Mouse (Mus musculus) lung, embryonic 14.5 days (tissue): Measurements from ENCODE around the gene D6Wsu163e. TPM values are rescaled to one million over a fixed set of nuclear protein-coding genes. Genes with fewer than 3 reads are reported as not detected.
A peak's percentile ranks its signal among the peaks of the same experiment; 100 is the strongest.

Source experiments
- ATAC-seq: fragments of 200-750 bp; cut with Nextera tagmentation; 2 replicates; pipeline ENCODE4 v1.8.0; 2017; ENCODE audit warnings: mild to moderate bottlenecking, moderate TSS enrichment, moderate library complexity; ENCODE audit not compliant: insufficient read depth
- DNase-seq: peaks from one replicate; pipeline ENCODE4 v3.0.0-alpha.2; 2015
- H3K27ac ChIP-seq: fragments of 300-500 bp; sonication (generic); 2 replicates; pipeline ENCODE4 v1.5.1; 2014; ENCODE audit warnings: low read depth, mild to moderate bottlenecking, moderate library complexity
- H3K27me3 ChIP-seq: fragments of 300-500 bp; sonication (generic); 2 replicates; pipeline ENCODE4 v1.6.1; 2014; ENCODE audit warnings: low read length, control low read depth; ENCODE audit not compliant: insufficient read depth
- H3K36me3 ChIP-seq: fragments of 300-500 bp; sonication (generic); 2 replicates; pipeline ENCODE4 v1.6.1; 2014; ENCODE audit warnings: control low read depth; ENCODE audit not compliant: insufficient read depth
- H3K4me1 ChIP-seq: fragments of 300-500 bp; sonication (generic); 2 replicates; pipeline ENCODE4 v1.6.1; 2014; ENCODE audit warnings: antibody characterized with exemption, control low read depth; ENCODE audit not compliant: insufficient read depth
- H3K4me2 ChIP-seq: fragments of 300-500 bp; sonication (generic); 2 replicates; pipeline ENCODE4 v1.6.1; 2014; ENCODE audit warnings: mild to moderate bottlenecking
- H3K4me3 ChIP-seq: fragments of 300-500 bp; sonication (generic); 2 replicates; pipeline ENCODE4 v1.5.1; 2014; ENCODE audit warnings: low read depth, low read length
- H3K9ac ChIP-seq: fragments of 300-500 bp; sonication (generic); 2 replicates; pipeline ENCODE4 v1.6.1; 2014
- H3K9me3 ChIP-seq: fragments of 300-500 bp; sonication (generic); 2 replicates; pipeline ENCODE4 v1.6.1; 2016; ENCODE audit warnings: low read depth, low read length, control low read depth
- CTCF ChIP-seq: IDR thresholded peaks from 2 replicates; pipeline ENCODE4 v1.5.1; 2016; ENCODE audit warnings: antibody characterized with exemption, low read depth
- WGBS: fragments of 180-500 bp; shearing (Covaris S2); extraction: QIAGEN DNeasy Blood & Tissue Kit; methylation state at CpG from one replicate; pipeline ENCODE4 v1.1.7; 2014; 5-methylcytosine and 5-hydroxymethylcytosine counted together
- polyA plus RNA-seq: library from polyadenylated mRNA; unstranded; fragments of >200 nt; fragmentation: Nextera tagmentation; extraction: Ambion mirVana; gene quantifications from 2 replicates; pipeline ENCODE4 v1.2.1, GENCODE M21; 2014

The D6Wsu163e gene
- polyA plus RNA-seq, 1 experiment from 2014 or later: 15.6 TPM

- Histone ChIP-seq H3K9ac (no peak overlapping the region), H3K27me3 (no peaks in the 10 kb centered on the region), H3K4me1 (no peaks in the 10 kb centered on the region), H3K4me3 (no peak overlapping the region), H3K36me3 (peaks cover 17% of the 10 kb centered on the region), H3K4me2 (no peak overlapping the region), H3K9me3 (no peaks in the 10 kb centered on the region), H3K27ac (no peak overlapping the region)
- 87% methylated on average over 9 of the region's 9 CpGs for WGBS
- TF ChIP-seq CTCF: no peak
- DNase-seq (no peak), ATAC-seq (no peak)
Observed at GRCm38 (mm10) chr6:126963426-126963825, 23.7 kb downstream of the D6Wsu163e start.

GRCm38 (mm10) chr6:126966241-126967026, 26.7 kb downstream of the D6Wsu163e start:
- Histone ChIP-seq H3K9me3 (no peaks in the 10 kb centered on the region), H3K4me3 (no peak overlapping the region), H3K4me2 (no peak overlapping the region), H3K4me1 (no peaks in the 10 kb centered on the region), H3K36me3 (peaks cover 17% of the 10 kb centered on the region), H3K27ac (no peak overlapping the region), H3K9ac (no peak overlapping the region), H3K27me3 (no peaks in the 10 kb centered on the region)
- DNase-seq (no peak), ATAC-seq (no peak)
- 82% methylated on average over 14 of the region's 14 CpGs for WGBS
- TF ChIP-seq CTCF: no peak

- TF ChIP-seq CTCF: no peak
- Histone ChIP-seq H3K36me3 (no peaks in the 10 kb centered on the region), H3K27ac (no peak overlapping the region), H3K4me3 (no peak overlapping the region), H3K4me2 (no peak overlapping the region), H3K27me3 (no peaks in the 10 kb centered on the region), H3K9me3 (no peaks in the 10 kb centered on the region), H3K9ac (no peak overlapping the region), H3K4me1 (no peaks in the 10 kb centered on the region)
- DNase-seq (peak; percentile 46), ATAC-seq (no peak; the same call in 1 of the 2 replicates)
- 36% methylated on average over 5 of the region's 5 CpGs for WGBS
Observed at GRCm38 (mm10) chr6:126981539-126982234, 41.9 kb downstream of the D6Wsu163e start.

GRCm38 (mm10) chr6:126993676-126994075, 53.9 kb downstream of the D6Wsu163e start:
- H3K9me3 ChIP-seq: no peaks in the 10 kb centered on the region
- no peaks in the 10 kb centered on the region for H3K27me3 ChIP-seq
- ATAC-seq: no peak
- no peak for DNase-seq
- H3K36me3 ChIP-seq: no peaks in the 10 kb centered on the region
- H3K4me2 ChIP-seq: no peak overlapping the region
- no peak overlapping the region for H3K9ac ChIP-seq
- no peaks in the 10 kb centered on the region for H3K4me1 ChIP-seq
- 62% methylated on average over 2 of the region's 2 CpGs for WGBS
- no peak for TF ChIP-seq CTCF
- no peak overlapping the region for H3K27ac ChIP-seq
- no peak overlapping the region for H3K4me3 ChIP-seq

DNA sequence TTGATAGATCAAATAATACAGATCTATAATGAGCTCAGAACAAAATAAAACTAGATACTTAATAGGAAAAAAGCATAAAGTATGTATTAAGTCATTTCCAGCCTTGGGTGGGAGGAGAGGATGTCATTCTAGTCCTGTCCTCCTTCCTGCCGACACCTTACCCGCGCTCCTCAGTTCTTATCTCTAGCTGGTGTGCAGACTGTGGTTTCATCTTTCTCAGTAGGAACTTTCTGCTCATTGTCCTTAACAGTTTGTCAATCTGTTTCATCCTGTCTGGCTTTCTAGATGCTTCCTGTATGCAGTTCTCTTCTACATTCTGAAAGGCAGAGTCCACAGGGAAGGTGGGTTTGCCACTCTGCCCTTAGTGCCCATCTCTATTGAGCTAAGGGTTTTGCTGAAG, 55.7 kb downstream of the D6Wsu163e start:
- ATAC-seq (no peak), DNase-seq (no peak)
- 51% methylated on average over 3 of the region's 3 CpGs for WGBS
- H3K4me3 ChIP-seq: no peak overlapping the region
- H3K9ac ChIP-seq: no peak overlapping the region
- H3K36me3 ChIP-seq: no peaks in the 10 kb centered on the region
- no peak for TF ChIP-seq CTCF
- no peaks in the 10 kb centered on the region for H3K27me3 ChIP-seq
- no peak overlapping the region for H3K4me2 ChIP-seq
- H3K9me3 ChIP-seq: no peaks in the 10 kb centered on the region
- no peaks in the 10 kb centered on the region for H3K4me1 ChIP-seq
- no peak overlapping the region for H3K27ac ChIP-seq

GRCm38 (mm10) chr6:126996399-126996798, 56.6 kb downstream of the D6Wsu163e start:
- TF ChIP-seq CTCF: no peak
- Histone ChIP-seq H3K27me3 (no peaks in the 10 kb centered on the region), H3K4me3 (no peak overlapping the region), H3K36me3 (no peaks in the 10 kb centered on the region), H3K27ac (no peak overlapping the region), H3K9me3 (no peaks in the 10 kb centered on the region), H3K4me2 (no peak overlapping the region), H3K4me1 (no peaks in the 10 kb centered on the region), H3K9ac (no peak overlapping the region)
- WGBS: 72% methylated on average over 5 of the region's 5 CpGs
- ATAC-seq (peak; percentile 47; the same call in 1 of the 2 replicates), DNase-seq (peak; percentile 44)

- Histone ChIP-seq H3K9me3 (no peaks in the 10 kb centered on the region), H3K9ac (no peak overlapping the region), H3K4me3 (no peak overlapping the region), H3K36me3 (no peaks in the 10 kb centered on the region), H3K4me1 (no peaks in the 10 kb centered on the region), H3K27me3 (no peaks in the 10 kb centered on the region), H3K4me2 (no peak overlapping the region), H3K27ac (no peak overlapping the region)
- ATAC-seq (no peak), DNase-seq (no peak)
- 83% methylated on average over 3 of the region's 3 CpGs for whole genome bisulfite sequencing
- TF ChIP-seq CTCF: no peak
Observed at GRCm38 (mm10) chr6:127005646-127006045, 65.9 kb downstream of the D6Wsu163e start.
